Mouse (Mus musculus) heart, adult 18-20 months (tissue): Measurements from ENCODE around the gene Slc35a1. TPM values are rescaled to one million over a fixed set of nuclear protein-coding genes. Genes with fewer than 3 reads are reported as not detected.

ENCODE experiments used
- DNase-seq, 2 experiments: peaks; one replicate each; pipeline ENCODE4 v3.0.0; 2021 to 2022; ENCODE audit warnings: mixed read lengths in 1 of 2
- total RNA-seq, 2 experiments: library from RNA; stranded (reverse); gene quantifications; 2 replicates each; pipeline ENCODE4 v1.2.3; 2021

The Slc35a1 gene
- total RNA-seq, 2 experiments from 2014 or later, result 11.8 to 14.6 TPM

DNA sequence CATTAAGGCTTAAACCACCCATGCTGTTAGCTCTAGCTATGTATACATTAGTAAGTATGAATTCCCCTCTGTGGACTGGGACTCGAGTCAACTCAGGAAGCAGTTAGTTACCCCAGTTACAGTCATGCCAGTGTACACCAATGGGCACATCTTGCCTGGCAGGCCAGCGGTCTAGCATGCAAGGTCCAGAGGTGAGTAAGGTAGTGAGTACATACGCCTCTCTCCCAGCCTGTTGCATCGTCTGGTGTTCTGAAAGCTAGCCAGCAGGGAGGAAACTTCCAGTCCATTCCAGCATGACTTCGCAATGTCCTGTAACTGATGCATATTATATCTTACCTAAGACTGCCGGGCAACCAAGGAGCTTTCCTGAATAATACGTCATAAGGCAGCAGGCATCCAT lies 34.1 kb downstream of the Slc35a1 start:
- no peak for DNase-seq

- no peak for DNase-seq
Measured at GRCm38 (mm10) chr4:34644779-34645178, 42.5 kb downstream of the Slc35a1 start.

GRCm38 (mm10) chr4:34640731-34641130 lies 46.5 kb downstream of the Slc35a1 start:
- DNase-seq, result no peak

- no peak for DNase-seq
Measured at GRCm38 (mm10) chr4:34639745-34640364, 47.4 kb downstream of the Slc35a1 start.

GRCm38 (mm10) chr4:34637851-34638250 lies 49.4 kb downstream of the Slc35a1 start:
- DNase-seq, result no peak

DNA sequence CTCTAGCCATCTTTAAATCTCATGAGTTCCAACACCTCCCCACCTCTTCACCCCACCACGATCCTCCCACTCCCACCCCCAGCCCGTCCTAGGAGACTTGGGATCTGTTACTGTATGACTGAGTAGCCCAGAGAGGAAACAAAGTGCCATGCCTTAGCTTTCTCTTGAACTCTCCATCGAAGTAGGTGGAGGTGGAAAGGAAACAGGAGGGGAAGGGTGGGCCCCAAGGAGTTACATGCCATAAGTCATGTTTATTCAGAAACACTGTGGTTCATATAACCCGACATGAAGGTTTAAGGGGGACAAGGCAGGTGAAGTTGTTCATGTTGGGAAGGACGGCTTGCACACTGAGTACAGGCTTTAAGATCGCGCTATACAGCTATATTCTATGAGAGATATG lies 49.9 kb downstream of the Slc35a1 start:
- no peak for DNase-seq

DNA sequence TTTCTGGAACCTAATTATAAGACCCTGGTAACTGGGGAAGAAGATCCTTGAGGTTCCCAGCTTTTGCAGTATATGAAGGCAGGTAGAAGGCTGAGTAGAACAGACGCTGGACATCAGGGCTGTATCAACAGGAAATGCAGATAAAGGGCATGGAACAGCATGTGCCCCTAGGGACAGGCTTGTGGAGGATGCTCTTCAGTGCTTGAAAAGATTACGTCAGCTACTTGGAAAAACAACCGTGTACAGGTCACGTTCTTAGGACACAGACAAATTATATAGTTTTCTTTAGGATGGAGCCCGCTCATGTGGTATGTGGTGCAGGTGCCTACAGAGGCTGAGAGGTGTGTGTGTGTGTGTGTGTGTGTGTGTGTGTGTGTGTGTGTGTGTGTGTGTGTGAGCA lies 51.2 kb downstream of the Slc35a1 start:
- DNase-seq, result no peak

- DNase-seq, result no peak
Measured at GRCm38 (mm10) chr4:34634129-34634528, 53.1 kb downstream of the Slc35a1 start.

DNA sequence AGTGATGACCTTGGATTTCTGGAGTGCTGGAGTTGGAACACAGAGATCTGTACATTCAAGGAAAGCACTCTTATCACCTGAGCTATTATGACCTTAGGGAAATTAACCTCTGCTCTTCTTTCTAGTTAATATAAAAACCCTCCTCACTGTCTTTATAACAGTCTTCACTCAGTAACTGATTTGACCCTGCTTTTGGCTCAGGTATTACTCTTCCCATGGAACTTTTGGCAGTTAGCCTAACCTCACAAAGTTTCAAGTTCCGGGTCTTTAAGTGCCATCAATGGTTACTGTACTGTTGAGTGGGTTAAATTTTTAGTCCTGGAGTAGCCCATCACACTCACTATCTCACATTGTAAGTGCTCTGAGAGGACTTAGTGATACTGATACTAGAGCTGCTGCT lies 57.3 kb downstream of the Slc35a1 start:
- DNase-seq, result no peak

DNA sequence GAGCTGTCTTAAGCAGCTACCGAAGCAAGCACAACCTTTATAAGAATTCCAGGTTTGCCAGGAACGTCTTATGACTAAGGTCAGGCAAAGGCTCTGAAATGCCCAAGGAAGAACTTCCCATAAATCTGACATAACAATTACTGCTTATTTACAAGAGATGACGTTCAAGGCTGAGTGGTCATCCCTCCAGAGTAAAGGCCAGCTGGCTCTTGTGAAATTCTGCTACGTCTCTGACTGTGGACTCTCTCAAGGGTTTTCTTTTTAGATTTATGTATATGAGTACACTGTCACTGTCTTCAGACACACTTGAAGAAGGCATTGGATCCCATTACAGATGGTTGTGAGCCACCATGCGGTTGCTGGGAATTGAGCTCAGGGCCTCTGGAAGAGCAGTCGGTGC lies 60.8 kb downstream of the Slc35a1 start:
- DNase-seq, result no peak

GRCm38 (mm10) chr4:34625556-34625955 lies 61.7 kb downstream of the Slc35a1 start:
- DNase-seq, result peak in 1 of 2 experiments; percentile 6

DNA sequence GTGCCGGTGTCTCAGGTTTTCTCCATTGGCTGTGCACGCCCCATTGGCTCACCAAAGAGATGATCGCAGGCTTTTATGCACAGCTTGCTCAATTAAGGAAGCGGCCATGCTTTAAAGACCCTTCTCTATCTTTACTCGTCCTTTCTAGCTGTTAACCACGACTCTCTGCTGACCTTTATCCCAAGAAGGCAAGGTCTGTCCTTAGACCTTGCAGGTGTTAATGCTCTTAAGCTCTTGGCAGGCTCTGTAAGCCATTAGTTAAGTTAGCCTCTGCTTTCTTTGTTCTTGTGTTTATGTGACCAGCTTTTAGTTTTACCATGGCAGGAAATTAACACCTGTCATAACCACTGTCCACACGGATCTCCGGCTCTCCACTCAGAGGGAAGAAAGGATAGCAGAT lies 71.1 kb downstream of the Slc35a1 start:
- DNase-seq, result no peak

DNA sequence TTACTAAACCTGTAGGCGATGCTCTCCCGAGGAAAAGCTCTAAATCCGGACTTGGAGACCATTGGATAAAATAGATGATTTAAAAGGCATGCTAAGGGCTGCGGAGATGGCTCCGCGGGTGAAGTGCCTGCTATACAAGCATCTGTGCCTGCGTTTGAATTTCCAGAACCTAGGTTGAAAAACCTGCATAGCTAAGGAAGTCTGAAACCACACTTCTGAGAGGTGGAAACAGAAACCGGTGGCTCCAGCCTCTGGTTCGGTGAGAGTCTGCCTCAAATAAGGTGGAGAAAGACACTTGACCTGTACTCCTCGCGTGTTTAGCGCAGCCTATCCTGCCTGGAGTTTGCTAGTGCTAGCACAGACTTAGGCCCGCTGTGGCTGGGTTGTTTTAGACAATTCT lies 71.9 kb downstream of the Slc35a1 start:
- DNase-seq, result peak in 1 of 2 experiments; percentile 18

DNA sequence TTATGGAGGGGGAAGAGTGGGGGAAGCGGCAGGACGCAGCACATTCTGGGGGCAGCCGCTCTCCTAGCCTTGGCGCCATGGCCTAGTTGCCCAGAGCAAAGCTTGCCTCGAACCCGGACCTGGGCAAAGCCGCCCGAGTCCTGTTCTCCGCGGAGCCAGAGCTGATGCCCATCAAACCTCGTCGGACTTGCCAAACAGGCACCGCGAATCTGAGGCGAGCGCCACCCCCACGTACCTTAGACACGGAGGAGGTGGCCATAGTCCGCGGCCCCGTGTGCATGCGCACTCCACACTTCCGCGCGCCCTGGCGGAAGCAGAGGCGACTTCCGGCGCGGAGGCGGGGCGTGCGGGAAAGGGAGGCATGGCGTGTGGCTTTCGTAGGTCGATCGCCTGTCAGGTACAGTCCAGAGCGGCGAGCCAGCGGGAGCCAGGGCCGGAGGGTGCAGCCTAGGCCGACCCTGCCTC lies 72.6 kb downstream of the Slc35a1 start, which contains the start of the genes Orc3 and Rars2:
Gene Orc3, minus strand, starts transcription at position 315 of the 465 bp plus-strand sequence.
Gene Rars2, plus strand, starts transcription at position 328 of the 465 bp plus-strand sequence.
- DNase-seq, result peak; percentile 93 to 94

GRCm38 (mm10) chr4:34613571-34614145 lies 73.6 kb downstream of the Slc35a1 start:
- DNase-seq, result no peak

Other genes with a start within 250 kb of the Slc35a1 start
- 10 to 100 TPM; 56.7 to 62.5 TPM for gene Akirin2, start 136.5 kb downstream of the Slc35a1 start, total RNA-seq
- 10 to 100 TPM; 31.5 to 33.9 TPM for gene Orc3, start 72.5 kb downstream of the Slc35a1 start, total RNA-seq
- 10 to 100 TPM; 22.5 to 25.4 TPM for gene Rars2, start 72.5 kb downstream of the Slc35a1 start, total RNA-seq
- gene Cfap206, start 42.8 kb upstream of the Slc35a1 start, total RNA-seq, result under 1 TPM in 1 of 2 experiments, not detected in 1; 0.72 TPM
- not detected for gene Gm136, start 68.8 kb upstream of the Slc35a1 start, total RNA-seq
- 10 to 100 TPM; 62.3 to 65.8 TPM for gene Smim8, start 91.0 kb upstream of the Slc35a1 start, total RNA-seq
- gene Zfp292, start 195.5 kb upstream of the Slc35a1 start, total RNA-seq, result 10 to 100 TPM; 12.7 to 14.4 TPM
- gene Cga, start 206.3 kb upstream of the Slc35a1 start, total RNA-seq, result not detected